Mouse (Mus musculus) T-helper 17 cell (primary cell): Measurements from ENCODE around the gene Nckap1.
"Not testable (repeated sequence)": the region's sequence is repeated elsewhere in the genome, so short reads cannot be mapped to it uniquely, and the experiment has no call there.

ENCODE experiments used
- in situ Hi-C, 2 experiments: fragments of 300-600 bp; cut with MboI, MseI; formaldehyde crosslinking; loops; 1 replicate in 1 of 2; 2 replicates in 1 of 2; pipeline ENCODE4 v1.15.1; 2025; ENCODE audit warnings: high pct_unique_total_duplicates in 2 of 2

Gene Nckap1

GRCm38 (mm10) chr2:80562253-80562652 is 18.9 kb downstream of the Nckap1 start:
- in situ Hi-C loops = no loop called here

- in situ Hi-C loops = no loop called here
These were observed 19.7 kb downstream of the Nckap1 start for GRCm38 (mm10) chr2:80561478-80561877.

- in situ Hi-C loops = no loop called here
These were observed 20.4 kb downstream of the Nckap1 start for GRCm38 (mm10) chr2:80560773-80561172.

GRCm38 (mm10) chr2:80559655-80560054 is 21.5 kb downstream of the Nckap1 start:
- in situ Hi-C loops = loop anchor here in 1 of 2 experiments (10.0 kb wide), 1 partner anchor 895 kb away; no protein-coding TSS in a partner anchor

GRCm38 (mm10) chr2:80554442-80554841 is 26.7 kb downstream of the Nckap1 start:
- in situ Hi-C loops = loop anchor here in 1 of 2 experiments (10.0 kb wide), 1 partner anchor 890 kb away; no protein-coding TSS in a partner anchor

GRCm38 (mm10) chr2:80549704-80550103 is 31.5 kb downstream of the Nckap1 start:
- in situ Hi-C loops = loop anchor here in 1 of 2 experiments (10.0 kb wide), 1 partner anchor 885 kb away; no protein-coding TSS in a partner anchor

GRCm38 (mm10) chr2:80547901-80548300 is 33.3 kb downstream of the Nckap1 start:
- in situ Hi-C loops = no loop called here

- in situ Hi-C loops = no loop called here
These were observed 38.4 kb downstream of the Nckap1 start for GRCm38 (mm10) chr2:80542801-80543200.

- in situ Hi-C loops = loop anchor here in 1 of 2 experiments (10.0 kb wide), 1 partner anchor 182 kb away; no protein-coding TSS in a partner anchor
These were observed 44.0 kb downstream of the Nckap1 start for GRCm38 (mm10) chr2:80537156-80537555.

- in situ Hi-C loops = loop anchor here in 1 of 2 experiments (10.0 kb wide), 1 partner anchor 182 kb away; no protein-coding TSS in a partner anchor
These were observed 44.6 kb downstream of the Nckap1 start for GRCm38 (mm10) chr2:80536608-80537007.

- in situ Hi-C loops = no loop called here
These were observed 56.9 kb downstream of the Nckap1 start for GRCm38 (mm10) chr2:80524275-80524674.

GRCm38 (mm10) chr2:80506051-80506802 is 75.0 kb downstream of the Nckap1 start:
- in situ Hi-C loops = loop anchor here in 1 of 2 experiments (10.0 kb wide), 1 partner anchor 641 kb away; no protein-coding TSS in a partner anchor

GRCm38 (mm10) chr2:80502132-80502531 is 79.0 kb downstream of the Nckap1 start:
- in situ Hi-C loops = loop anchor here in 1 of 2 experiments (10.0 kb wide), 1 partner anchor 637 kb away; no protein-coding TSS in a partner anchor

- in situ Hi-C loops = not testable (repeated sequence)
These were observed 85.9 kb downstream of the Nckap1 start for GRCm38 (mm10) chr2:80495304-80495703.

- in situ Hi-C loops = no loop called here
These were observed 94.3 kb downstream of the Nckap1 start for GRCm38 (mm10) chr2:80486851-80487250.

GRCm38 (mm10) chr2:80484951-80485350 is 96.2 kb downstream of the Nckap1 start:
- in situ Hi-C loops = no loop called here

- in situ Hi-C loops = no loop called here
These were observed 105.3 kb downstream of the Nckap1 start for GRCm38 (mm10) chr2:80475831-80476230.

- in situ Hi-C loops = no loop called here
These were observed 106.9 kb downstream of the Nckap1 start for GRCm38 (mm10) chr2:80474247-80474796.

- in situ Hi-C loops = loop anchor here in 1 of 2 experiments (5.0 kb wide), 1 partner anchor 66 kb away; no protein-coding TSS in a partner anchor
These were observed 115.0 kb downstream of the Nckap1 start for GRCm38 (mm10) chr2:80465991-80466821.

- in situ Hi-C loops = no loop called here
These were observed 119.4 kb downstream of the Nckap1 start for GRCm38 (mm10) chr2:80461827-80462226.
